Comparison of ENCODE assay signal across 8 mouse cellular contexts in genomic region chr2:37452376-37452760, GRCm38 (mm10). TPM values are rescaled to one million over a fixed set of nuclear protein-coding genes. Genes with fewer than 3 reads are reported as not detected.
A peak's percentile ranks its signal among the peaks of the same experiment; 100 is the strongest.
DNase-seq lines count a peak whose midpoint lies in the region; ATAC-seq and TF ChIP-seq lines count a peak whose summit lies in the region.

No protein-coding gene starts in this region.

- TF ChIP-seq CTCF in layer of hippocampus, adult 2 months (conservative IDR thresholded peaks at IDR 0.05) = no peak
- 0 out of 2 replicates have a peak, but pooled peaks have one; percentile 13 for TF ChIP-seq CTCF in bone marrow macrophage, adult 2 months (IDR thresholded peaks at IDR 0.05; ENCODE audit: low read depth, low read length)

- H3K27ac ChIP-seq in layer of hippocampus, adult 2 months = peak overlapping the region; percentile 89
- peak overlapping the region; percentile 60 for H3K27ac ChIP-seq in bone marrow macrophage, adult 2 months (ENCODE audit: insufficient read depth, low read depth, low read length)

- DNase-seq in layer of hippocampus, adult 2 months (ENCODE audit: low spot score in 2 of 2) = no peak
- DNase-seq in layer of hippocampus, adult 9-10 months (ENCODE audit: low spot score) = no peak
- peak; percentile 3 for DNase-seq in forelimb bud, embryonic 11.5 days (ENCODE audit: low read depth, low spot score)
- no peak for DNase-seq in embryo, embryonic 10 days (ENCODE audit: low spot score)
- no peak for DNase-seq in urinary bladder, postnatal 10 days (ENCODE audit: low spot score)
- DNase-seq in urinary bladder, adult 2 months (ENCODE audit: low spot score) = no peak

- H3K4me3 ChIP-seq in layer of hippocampus, adult 2 months = peak overlapping the region; percentile 90
- H3K4me3 ChIP-seq in bone marrow macrophage, adult 2 months (ENCODE audit: insufficient read depth, low read length) = peak overlapping the region; percentile 94

- no peak for TF ChIP-seq POLR2A in bone marrow macrophage, adult 2 months (IDR thresholded peaks at IDR 0.05; ENCODE audit: borderline replicate concordance, low read depth, low read length)

- peaks cover 5% of the 10 kb centered on the region for H3K4me1 ChIP-seq in bone marrow macrophage, adult 2 months (ENCODE audit: control insufficient read depth, insufficient read depth, low read length)

- ATAC-seq in megakaryocyte progenitor cell, adult 5-6 weeks (replicated peaks; ENCODE audit: poor library complexity) = peak; percentile 38

RNA-seq across cellular contexts. Expression of gene Rabgap1, which starts 9.3 kb away (rescaled TPM):
- total RNA-seq in layer of hippocampus, adult 2 months (2021) = 10 to 100 TPM; 92.7 to 99.2 TPM
- polyA plus RNA-seq in bone marrow macrophage, adult 2 months (2012; ENCODE audit: insufficient read depth, insufficient read length, missing spikeins) = 34.3 and 35.0 TPM in 2 replicates
- 20.0 and 31.9 TPM in 2 replicates for total RNA-seq in megakaryocyte progenitor cell, adult 5-6 weeks (2015)
- 30.4 and 39.1 TPM in 2 replicates for total RNA-seq in megakaryocyte progenitor cell, adult 5-6 weeks (2017)
- 30.5 and 34.1 TPM in 2 replicates for polyA plus RNA-seq in urinary bladder, adult 2 months (2012; rRNA removed)

RNA-seq across cellular contexts. Expression of gene Zbtb6, which starts 9.4 kb away (rescaled TPM):
- 10 to 100 TPM; 15.2 to 15.6 TPM for total RNA-seq in layer of hippocampus, adult 2 months (2021)
- polyA plus RNA-seq in bone marrow macrophage, adult 2 months (2012; ENCODE audit: insufficient read depth, insufficient read length, missing spikeins) = 14.2 and 14.6 TPM in 2 replicates
- total RNA-seq in megakaryocyte progenitor cell, adult 5-6 weeks (2015) = 16.2 and 17.4 TPM in 2 replicates
- total RNA-seq in megakaryocyte progenitor cell, adult 5-6 weeks (2017) = 20.3 and 22.3 TPM in 2 replicates
- 8.7 and 9.6 TPM in 2 replicates for polyA plus RNA-seq in urinary bladder, adult 2 months (2012; rRNA removed)

RNA-seq across cellular contexts. Expression of gene Zbtb26, which starts 9.4 kb away (rescaled TPM):
- 10 to 100 TPM in 1 of 2 experiments, 1 to 10 TPM in 1; 9.7 to 11.9 TPM for total RNA-seq in layer of hippocampus, adult 2 months (2021)
- 7.2 and 9.2 TPM in 2 replicates for polyA plus RNA-seq in bone marrow macrophage, adult 2 months (2012; ENCODE audit: insufficient read depth, insufficient read length, missing spikeins)
- 7.3 and 8.3 TPM in 2 replicates for total RNA-seq in megakaryocyte progenitor cell, adult 5-6 weeks (2015)
- 8.2 and 11.8 TPM in 2 replicates for total RNA-seq in megakaryocyte progenitor cell, adult 5-6 weeks (2017)
- 4.9 and 5.2 TPM in 2 replicates for polyA plus RNA-seq in urinary bladder, adult 2 months (2012; rRNA removed)

RNA-seq across cellular contexts. Expression of gene Rc3h2, which starts 29.7 kb away (rescaled TPM):
- 10 to 100 TPM; 85.9 to 91.9 TPM for total RNA-seq in layer of hippocampus, adult 2 months (2021)
- polyA plus RNA-seq in bone marrow macrophage, adult 2 months (2012; ENCODE audit: insufficient read depth, insufficient read length, missing spikeins) = 28.4 and 34.9 TPM in 2 replicates
- total RNA-seq in megakaryocyte progenitor cell, adult 5-6 weeks (2015) = 28.8 and 29.9 TPM in 2 replicates
- 23.1 and 37.1 TPM in 2 replicates for total RNA-seq in megakaryocyte progenitor cell, adult 5-6 weeks (2017)
- 13.1 and 15.9 TPM in 2 replicates for polyA plus RNA-seq in urinary bladder, adult 2 months (2012; rRNA removed)
